Mouse (Mus musculus) stomach, postnatal 0 days (tissue): ENCODE data around the gene Nat9.

Experiments
- CTCF ChIP-seq: IDR thresholded peaks from 2 replicates; pipeline ENCODE4 v1.5.1; 2016; ENCODE audit warnings: antibody characterized with exemption, low read depth, mild to moderate bottlenecking, moderate library complexity
- EP300 ChIP-seq: optimal IDR thresholded peaks from 2 replicates; pipeline ENCODE3; 2016; ENCODE audit warnings: antibody characterized with exemption

DNA sequence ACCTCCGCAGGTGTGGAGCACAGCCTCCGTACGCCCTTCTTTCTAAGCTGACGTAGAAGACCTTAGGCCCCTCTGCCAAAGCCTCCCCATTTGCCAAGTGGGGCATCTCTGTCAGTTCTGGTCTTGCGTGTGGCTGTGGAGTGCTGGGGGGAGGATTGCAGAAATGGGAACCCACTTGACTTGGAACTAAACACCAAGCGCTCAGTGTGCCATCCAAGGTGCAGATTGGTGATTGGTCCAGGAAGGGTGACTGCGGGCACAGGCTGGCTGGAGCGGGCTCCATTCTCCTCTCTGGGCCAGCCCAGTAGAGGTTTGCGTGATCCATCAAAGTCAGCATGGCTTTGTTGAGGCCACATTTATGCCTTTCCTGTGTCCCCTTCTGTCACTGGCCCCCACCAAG, 15.1 kb upstream of the Nat9 start:
- TF ChIP-seq CTCF (no peak), EP300 (no peak)
